Mouse (Mus musculus) kidney, postnatal 4 days (tissue): ENCODE data around the gene Dact2.

ENCODE experiments used
- DNase-seq, 2 experiments: peaks; one replicate each; pipeline ENCODE4 v3.0.0; 2021; ENCODE audit warnings: mixed read lengths in 2 of 2

Dact2 gene

DNA sequence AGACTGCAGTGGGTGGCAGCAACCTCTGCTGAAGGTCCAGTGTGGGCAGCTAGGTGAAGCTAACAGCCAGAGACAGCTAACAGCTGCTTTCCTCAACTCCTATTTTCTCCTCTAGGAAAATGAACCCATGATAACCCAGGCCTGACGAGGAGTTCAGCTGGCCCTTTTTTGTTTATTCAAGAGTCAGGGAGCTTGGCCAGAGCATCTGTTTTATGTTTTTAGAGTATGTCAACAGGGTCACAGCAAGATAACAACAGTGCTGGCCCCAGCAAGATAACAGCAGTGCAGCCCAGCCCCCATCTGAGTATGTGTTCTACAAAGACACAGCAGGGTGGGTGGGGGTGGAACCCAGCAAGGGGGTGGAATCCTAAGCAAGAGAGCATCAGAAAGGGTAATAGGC, 30.6 kb downstream of the Dact2 start:
- peak; percentile 71 to 79 for DNase-seq

DNA sequence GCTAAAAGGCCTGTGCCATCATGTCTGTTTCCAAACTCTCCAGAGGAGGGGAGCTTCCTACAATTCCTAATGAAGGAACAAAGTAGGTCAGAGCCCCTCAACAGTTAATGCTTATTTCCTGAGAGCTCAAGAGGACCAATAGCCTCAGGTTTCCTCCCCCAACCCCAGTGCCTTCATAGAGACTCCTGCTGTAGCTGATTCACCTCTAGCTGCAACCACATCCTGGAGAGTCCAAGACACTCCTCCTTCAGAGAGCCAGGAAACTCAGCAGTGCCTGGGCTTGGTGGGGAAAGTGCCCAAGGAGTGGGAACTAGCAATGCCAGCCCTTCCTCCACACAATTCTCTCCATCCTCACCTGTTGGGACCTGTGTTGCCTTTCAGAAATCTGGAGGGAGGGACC, 31.4 kb downstream of the Dact2 start:
- peak in 1 of 2 experiments; percentile 45 for DNase-seq

DNA sequence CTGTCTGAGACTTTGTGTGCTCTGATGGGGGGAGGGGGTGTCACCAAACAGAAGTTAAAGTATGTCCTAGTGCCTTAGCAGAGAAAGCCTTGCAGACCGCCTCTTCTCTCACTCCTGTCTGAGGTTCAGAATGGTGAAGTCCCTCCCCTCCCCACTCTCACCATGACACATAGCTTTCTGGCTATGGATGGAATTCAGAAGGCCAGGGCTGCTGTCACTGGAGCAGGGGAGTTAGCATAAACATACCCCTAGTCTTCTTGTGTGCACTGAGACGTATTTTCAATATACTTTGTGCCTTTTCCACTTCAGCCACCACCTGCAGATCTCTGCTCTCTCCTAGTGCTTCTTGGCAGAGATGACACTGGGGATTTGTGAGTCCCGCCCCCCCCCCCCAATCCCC, 31.9 kb downstream of the Dact2 start:
- DNase-seq: peak in 1 of 2 experiments; percentile 33

GRCm38 (mm10) chr17:14170961-14171479, 33.1 kb downstream of the Dact2 start:
- DNase-seq: peak in 1 of 2 experiments; percentile 30

DNA sequence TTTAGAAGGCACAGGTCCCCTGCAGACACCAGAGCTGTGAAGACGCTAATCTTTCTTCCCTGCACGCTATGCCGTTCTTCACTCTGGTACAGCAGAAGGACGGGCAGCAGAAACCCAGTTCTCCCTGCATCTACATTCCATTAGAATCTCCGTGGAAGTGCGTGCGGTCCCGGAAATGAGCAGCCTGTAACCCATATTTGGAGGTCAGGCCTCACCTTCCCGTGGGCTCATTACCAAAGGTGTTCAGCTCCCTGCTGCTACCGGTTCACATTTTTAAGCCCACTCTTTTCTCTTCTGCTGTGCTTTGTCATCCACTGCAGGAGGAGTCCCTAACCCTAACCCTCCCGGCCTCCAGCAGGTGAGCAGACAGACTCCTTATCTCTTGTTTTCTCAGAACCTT, 34.7 kb downstream of the Dact2 start:
- no peak for DNase-seq

- peak; percentile 71 to 83 for DNase-seq
Observed at GRCm38 (mm10) chr17:14167594-14167993, 36.5 kb downstream of the Dact2 start.

DNA sequence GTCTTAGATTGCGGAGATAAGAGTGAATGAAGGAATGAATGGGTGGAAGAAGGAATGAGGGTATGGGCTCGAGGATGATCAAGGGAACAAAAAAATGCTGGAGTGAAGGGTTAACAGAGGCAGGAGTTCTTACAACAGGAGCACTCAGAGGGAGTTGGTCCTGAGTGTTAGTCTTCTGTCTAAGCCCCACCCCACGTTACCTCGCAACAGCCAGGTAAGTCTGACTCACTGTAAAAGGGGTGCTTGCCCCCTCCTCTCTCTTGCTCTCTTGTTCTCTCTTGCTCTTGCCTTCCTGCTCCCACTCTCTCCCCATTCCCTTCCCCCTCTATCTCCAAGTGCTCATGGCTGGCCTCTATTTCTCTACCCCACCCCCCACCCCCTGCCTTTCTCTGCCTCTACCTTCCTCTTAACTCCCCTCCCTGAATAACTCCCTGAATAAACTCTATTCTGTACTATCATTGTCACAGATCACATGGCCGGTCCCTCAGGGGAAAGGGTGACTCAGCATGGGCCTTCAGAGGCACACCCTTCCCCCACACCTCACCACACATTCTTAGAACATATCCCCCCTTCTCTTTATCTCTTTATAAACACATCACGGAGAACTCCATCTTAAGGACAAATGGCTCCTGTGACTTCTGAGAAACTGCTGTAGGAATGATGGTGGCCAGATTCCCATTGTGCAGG, 37.2 kb downstream of the Dact2 start:
- no peak for DNase-seq

DNA sequence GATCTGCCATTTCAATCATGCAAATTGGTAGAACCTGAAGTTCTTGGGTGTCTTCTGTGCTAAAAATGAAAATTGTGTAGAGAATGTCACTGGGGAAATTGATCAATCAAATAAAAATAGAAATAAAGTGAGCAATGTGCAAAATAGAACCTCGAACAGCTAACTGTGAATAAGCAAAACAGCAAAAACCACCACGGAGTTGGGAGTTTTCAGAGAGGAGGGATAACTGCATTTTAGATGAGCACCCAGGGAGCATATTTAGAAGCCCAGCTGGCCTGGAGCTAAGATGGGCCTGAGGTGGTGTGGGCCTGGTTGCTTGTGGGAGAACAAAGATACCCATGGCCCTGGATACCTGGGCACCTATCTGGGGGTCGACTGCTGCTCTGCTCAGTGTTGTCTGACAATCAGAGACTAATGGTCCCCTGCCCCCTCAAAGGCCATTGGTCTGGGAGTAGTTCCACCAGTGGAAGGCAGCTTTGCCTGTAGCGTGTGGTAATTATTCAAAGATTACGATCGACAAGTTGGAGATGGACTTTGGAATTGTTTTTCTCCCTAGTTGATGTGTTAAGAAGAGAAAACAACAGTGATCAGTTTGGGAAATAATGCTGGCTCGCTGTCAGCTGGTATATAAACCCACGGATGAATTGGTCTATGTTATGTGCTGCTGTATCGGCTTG, 38.0 kb downstream of the Dact2 start:
- DNase-seq: no peak

DNA sequence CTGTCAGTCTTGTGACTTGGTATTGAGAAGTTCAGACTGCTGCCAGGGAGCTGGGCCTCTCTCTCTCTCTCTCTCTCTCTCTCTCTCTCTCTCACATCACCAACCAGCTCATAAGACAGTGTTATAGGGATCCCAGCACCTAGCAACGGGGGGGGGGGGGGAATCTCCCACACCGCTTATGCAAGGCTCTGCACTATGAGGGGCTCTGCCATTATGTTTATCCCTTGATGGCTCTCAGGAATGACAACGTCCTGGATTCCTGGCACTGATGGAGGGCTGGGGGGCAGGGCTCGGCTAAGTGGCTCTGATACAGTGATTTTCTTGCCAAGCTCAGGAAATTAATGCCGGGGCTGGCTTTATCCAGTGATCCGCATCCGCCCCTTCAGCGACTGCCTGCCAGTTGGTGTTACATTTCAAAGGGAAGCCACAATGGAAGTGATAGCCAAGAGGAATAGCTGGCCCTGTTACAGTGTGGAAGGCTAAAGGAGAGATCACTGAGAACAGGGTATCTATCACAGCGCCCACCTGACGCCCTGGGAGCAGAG, 38.7 kb downstream of the Dact2 start:
- peak; percentile 81 to 90 for DNase-seq

GRCm38 (mm10) chr17:14160846-14161245, 43.3 kb downstream of the Dact2 start:
- no peak for DNase-seq

DNA sequence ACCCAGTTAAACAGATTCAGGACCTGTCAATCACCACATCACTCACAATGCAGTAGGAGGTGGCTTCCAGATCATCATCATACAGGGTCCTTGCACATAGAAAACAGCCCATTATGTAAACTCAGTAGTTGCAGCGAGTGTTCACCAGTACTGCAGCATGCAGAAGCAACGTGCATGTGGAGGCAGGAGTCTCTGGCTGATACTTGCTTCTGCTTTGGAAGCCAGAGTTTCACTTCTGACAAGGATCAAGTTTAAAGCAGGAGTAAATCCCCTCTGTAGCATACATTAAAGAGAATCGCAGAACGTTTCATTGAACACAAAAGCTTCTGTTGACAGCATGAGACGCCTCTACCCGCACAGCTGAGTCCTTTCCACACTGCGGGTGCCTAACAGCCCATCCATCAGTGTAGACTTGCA, 46.3 kb downstream of the Dact2 start:
- DNase-seq: no peak
